Mouse (Mus musculus) thymus, postnatal 0 days (tissue): ENCODE results near the gene Stat2. TPM values are rescaled to one million over a fixed set of nuclear protein-coding genes. Genes with fewer than 3 reads are reported as not detected.
A peak's percentile ranks its signal among the peaks of the same experiment; 100 is the strongest.

Experiments
- DNase-seq: peaks from one replicate; pipeline ENCODE4 v3.0.0-alpha.2; 2015; ENCODE audit warnings: low spot score
- polyA plus RNA-seq: library from polyadenylated mRNA; unstranded; fragments of >200 nt; fragmentation: Nextera tagmentation; extraction: Ambion mirVana; gene quantifications from 2 replicates; pipeline ENCODE4 v1.2.1, GENCODE M21; 2015

Stat2 gene
- polyA plus RNA-seq, result 22.6 and 25.1 TPM in 2 replicates

DNA sequence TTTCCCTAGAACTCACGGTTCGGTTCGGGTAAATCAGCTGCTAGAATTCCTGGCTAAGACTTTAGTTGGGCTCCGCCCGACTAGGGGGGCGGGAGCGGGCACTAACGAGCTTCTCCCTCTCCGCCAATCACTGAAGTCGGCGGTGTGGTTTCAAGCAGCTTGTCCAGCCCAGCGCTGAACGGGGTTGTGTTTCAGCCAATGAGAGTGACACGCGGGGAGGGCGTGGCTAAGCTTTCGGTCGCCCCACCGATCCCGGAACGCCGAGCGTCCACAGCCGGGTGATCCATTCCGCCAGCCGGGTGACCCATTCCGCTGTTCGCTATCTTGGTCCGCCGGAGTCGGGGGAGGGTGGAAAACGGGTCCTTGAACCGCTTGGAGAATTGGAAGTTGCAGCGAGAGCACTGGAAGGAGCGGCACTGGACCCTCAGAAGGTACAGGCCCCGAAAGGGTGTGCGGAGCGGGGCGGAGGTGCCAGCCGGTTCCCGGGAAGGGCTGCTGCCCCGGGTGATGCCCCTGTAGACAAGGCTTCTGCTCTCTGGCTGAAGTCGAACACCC is at the start of gene Stat2:
Gene Stat2 (plus strand): TSS at position 273 of the 555 bp plus-strand sequence.
- DNase-seq, result peak; percentile 97

DNA sequence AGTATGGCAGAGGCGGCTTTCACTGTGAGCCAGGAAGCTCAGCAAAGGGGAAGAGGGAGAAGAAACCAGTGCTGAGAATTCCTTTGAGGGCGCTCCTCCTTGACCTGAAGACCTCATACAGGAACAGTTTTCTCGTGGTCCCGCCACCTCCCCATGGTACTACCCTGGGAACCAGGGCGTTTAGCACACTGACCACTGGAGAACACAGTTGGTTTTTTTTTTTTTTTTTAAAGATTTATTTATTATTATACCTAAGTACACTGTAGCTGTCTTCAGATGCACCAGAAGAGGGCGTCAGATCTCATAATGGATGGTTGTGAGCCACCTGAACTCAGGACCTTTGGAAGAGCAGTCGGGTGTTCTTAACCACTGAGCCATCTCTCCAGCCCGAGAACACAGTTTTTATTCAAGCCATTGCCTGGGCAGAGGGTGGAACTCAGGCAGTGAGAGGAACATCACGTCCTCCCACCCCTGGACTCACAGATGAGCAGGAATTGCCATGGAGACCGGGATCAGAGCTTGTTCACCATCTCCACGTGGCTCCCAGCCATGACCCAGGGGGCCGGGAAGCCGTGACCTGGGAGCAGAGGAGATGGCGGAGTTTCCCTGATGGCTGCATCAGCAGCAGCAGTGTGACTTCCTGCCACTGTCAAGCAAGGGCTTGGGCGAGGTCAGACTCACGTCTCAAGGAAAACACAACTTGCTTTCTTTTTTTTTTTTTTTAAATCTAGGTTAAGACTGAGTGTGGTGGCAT is 48.6 kb upstream of the Stat2 start:
- DNase-seq, result no peak

DNA sequence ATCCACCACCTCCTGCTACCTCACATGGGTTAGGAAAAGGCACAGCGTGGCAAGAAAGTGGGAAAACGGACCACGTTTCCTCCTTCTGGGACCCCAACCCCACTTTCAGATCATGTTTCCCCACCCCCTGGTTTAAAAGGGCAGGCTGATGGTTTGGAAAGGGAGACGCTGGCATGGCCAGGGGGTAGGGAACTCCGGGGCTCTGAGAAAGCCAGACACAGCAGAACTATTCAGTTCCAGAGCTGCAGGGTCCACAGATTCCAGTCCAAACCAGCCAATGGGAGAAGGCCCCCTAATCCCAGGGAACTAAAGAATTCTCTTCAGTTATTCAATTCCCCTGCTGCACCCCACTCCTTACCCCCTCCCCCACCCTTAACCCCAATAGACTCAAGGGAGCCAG is 45.3 kb upstream of the Stat2 start:
- no peak for DNase-seq

DNA sequence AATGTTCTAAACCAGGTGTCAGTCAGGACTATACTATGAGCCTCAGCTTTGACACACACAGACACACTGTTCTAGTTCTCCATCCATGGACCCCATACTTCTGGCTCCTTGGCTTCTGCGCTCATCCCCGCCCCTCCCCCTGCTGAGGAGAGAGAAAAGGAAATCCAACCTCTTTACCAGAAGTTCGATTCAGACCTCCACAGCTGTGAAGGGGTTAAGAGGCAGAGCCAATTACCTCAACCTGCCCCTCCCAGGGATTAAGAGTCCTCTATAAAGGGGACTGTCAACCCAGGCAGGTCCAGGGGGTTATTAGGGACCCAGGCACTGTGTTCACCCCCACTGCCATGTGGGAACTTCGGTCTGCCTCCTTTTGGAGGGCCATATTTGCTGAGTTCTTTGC is 44.8 kb upstream of the Stat2 start, which contains the start of gene Mip:
Gene Mip (plus strand): TSS at position 301 of the 400 bp plus-strand sequence.
- DNase-seq, result no peak

DNA sequence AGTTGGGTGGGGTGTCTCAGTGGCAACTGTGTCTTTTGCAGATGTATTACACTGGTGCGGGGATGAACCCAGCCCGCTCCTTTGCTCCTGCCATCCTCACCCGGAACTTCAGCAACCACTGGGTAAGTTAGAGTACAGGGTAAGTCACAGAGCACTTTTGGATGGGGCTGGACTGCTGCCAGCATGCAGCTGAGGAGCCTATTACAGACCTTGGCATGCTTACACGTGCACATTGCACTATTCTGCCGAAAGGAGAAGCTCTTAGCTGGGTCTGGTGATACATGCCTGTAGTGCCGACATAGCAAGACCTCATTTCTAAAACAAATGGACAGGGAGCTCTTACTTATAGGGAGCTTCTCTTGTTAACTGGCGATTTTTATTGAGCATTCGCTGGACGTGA is 42.8 kb upstream of the Stat2 start:
- DNase-seq, result no peak

DNA sequence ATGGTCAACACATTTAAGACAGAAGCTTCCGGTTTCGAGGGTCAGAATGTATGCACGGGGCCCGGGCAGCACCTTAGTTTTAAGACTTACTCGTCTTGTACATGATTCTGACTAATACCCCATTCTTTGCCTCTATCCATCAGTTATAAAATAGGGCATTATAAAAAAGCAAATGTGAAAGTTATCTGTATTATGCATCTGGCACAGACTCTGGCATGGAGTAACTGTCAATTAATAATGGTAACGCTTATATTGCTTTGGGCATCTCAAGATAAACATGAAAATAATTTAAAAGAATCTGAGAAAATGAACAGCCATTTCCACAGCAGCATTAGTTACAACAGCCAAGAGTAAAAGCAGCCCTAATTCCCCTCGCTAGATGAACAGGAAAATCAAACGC is 42.4 kb upstream of the Stat2 start:
- no peak for DNase-seq

DNA sequence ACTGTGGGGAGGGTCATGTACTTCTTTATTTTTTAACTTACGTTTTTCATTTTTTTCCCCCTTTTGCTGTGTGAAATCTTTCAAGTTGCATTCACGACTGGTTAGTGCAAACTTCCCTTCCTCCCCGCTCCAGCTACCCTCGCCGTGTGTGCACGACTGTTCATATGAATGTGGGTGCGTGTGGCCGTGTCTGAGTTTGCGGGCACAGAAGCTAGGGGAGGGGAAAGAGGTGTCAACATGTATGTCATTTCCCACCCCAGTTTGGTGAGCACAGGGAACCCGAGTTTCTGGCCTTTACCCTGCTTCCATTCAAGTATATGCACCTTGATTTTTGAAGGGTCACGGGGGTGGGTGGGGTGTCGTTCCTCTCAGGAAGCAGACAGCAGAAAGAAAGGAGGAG is 39.8 kb upstream of the Stat2 start:
- peak; percentile 43 for DNase-seq

DNA sequence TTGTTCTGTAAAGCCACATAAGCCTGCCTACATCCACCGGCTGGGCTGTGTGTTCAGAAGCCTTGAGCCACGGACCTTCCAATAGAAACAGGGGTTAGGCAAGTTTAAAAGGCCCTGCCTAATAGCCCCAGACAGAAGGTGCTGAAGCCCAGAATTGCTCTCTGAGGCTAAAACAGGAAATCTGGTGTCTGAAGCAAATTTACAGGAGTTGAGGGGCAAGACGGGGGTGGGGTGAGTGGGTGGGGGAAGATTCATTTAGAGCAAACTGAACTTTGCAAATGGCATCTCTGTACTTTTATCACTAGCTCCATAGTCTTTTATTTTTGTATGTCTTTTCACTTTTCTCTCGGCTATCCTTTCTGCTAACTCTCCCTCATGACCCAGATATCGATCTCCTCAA is 39.2 kb upstream of the Stat2 start:
- peak; percentile 34 for DNase-seq

DNA sequence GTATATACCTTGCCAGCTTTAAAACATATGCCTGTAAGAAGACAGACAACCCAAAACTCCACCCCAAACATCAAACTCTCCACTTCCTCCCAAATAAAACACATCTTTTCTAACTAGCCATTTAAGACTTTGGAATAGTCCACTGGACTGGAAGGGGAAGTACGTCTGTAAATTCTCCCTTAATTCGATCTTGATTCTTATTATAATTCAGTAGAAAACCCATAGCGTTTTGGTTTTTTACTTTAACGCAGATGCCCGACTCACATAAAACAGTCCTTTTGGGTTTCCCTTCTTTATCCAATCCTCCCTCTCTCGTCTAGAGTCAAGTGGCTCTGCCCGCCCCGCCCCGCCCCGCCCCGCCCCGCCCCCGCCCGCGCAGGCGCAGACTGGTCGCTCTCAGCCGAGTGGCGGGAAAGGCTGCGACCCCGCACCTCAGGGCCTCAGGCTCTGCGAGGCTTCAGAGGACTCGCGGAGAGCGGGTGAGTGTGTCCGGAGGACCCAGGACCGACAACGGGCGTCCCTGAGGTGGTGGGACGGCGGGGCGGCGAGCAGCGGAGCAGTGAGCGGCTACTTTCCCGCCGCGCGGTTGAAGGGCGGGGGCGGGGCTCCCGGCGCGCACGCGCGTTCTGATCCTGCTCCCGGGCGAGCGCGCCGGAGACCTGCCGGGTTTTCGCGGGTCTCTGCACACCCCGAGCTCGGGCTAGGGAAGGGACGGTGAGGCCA is 38.5 kb upstream of the Stat2 start, which contains the start of gene Timeless:
Gene Timeless (plus strand): TSS at position 369 of the 723 bp plus-strand sequence.
- peak; percentile 89 for DNase-seq

DNA sequence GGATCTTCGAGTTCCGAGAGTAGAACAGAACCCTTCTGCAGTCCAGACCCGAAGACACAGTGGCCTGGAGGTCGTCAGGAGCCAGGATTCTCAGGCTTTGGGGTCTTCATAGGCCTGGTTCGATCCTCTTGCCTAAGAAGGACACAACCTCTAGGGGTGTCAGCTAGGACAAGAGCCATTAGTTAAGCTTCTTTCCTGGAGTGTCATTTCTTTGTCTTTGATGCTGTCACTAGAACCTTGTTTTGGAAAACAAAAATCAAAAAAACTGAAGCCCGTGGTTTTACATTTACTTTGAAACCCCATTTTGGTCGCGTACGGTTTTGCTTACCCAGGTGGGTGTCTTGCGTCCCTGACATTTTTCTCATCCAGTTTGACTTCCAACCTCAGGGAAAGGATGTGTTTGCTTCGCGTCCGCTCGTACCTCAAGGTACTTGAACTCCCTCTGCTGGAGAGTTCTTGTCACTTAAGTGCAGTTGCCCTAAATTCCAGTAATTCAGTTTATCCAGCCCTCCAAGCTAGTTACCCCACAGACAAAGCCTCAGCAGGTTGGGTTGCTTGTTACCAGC is 37.9 kb upstream of the Stat2 start:
- peak; percentile 84 for DNase-seq

DNA sequence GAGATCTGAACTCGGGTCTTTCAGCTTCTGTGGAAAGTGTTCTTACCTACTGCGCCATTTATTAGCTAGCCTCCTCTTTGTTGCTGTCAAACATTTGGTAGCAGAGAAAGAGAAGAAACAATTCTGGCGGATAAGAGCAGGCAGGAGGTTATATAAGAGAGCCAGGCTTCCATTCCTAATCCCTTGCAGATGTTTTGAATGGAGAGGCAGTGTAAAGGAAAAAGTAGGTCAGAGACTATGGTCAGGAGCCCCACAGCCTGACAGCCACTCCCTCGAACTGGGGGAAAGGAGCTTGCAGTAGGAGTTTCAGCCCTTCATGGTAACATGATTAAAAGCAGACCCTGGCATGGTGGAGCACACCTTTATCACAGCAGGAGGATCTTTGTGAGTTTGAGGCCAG is 34.0 kb upstream of the Stat2 start:
- no peak for DNase-seq

DNA sequence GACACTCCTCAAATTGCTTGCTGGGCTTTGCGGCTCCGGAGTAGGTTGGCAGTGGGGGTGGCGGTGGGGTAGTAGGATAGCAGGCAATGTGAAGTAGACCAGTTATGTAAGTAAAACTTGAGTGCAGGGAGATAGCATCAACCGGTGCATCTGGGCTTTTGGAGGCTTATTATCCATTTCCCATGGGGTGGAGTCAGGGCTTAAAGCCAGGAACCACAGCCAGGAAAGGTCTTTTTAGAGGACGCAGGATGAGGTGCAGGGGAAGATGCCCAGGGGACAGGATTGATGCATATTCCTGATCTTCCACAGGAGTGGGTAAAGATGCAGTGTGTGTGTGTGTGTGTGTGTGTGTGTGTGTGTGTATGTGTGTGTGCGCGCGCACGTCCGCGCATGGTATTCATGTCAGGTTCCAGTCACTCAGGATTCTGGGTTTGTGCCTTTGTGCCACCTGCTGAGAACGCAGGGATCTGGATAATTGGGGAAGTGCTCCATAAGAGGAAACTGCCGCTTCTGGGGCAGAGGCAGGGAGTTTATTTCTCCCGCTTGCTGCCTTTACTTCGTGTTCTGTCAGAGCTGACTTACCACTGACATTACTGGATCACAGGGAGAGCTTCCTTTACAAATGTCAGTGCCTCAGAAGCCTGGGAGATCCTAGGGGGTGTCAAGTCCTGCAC is 32.4 kb upstream of the Stat2 start:
- no peak for DNase-seq

DNA sequence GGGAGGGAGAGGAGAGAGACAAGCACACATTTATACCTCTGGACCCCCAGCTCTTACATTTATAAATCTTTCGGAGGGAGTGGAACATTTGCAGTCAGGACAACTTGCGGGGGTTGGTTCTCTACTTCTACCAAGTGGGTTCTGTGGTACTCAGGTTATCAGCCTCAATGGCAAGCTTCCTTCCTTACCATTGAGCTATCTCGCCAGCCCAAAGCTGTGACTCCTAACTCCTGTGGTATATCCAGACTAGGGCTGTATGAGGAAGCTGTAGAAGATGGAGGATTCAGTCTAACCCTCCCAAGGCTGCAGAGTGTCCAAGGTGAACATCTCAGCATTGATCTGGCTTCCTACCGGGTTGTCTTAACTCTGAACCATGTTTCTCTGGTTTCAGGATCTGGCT is 31.2 kb upstream of the Stat2 start:
- DNase-seq, result no peak

DNA sequence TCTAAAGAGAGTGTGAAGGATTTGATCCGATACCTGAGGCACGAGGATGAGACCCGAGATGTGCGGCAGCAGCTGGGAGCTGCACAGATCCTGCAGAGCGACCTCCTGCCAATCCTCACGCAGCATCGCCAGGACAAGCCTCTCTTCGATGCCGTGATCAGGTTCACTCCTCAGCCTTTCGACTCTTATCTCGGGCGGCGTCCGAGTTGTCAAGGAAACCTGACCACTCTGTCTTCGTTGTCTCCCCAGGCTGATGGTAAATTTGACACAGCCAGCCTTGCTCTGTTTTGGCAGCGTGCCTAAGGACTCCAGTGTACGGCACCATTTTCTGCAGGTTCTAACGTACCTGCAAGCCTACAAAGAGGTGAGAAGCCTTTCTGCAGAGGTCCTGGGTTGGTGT is 30.2 kb upstream of the Stat2 start:
- no peak for DNase-seq

DNA sequence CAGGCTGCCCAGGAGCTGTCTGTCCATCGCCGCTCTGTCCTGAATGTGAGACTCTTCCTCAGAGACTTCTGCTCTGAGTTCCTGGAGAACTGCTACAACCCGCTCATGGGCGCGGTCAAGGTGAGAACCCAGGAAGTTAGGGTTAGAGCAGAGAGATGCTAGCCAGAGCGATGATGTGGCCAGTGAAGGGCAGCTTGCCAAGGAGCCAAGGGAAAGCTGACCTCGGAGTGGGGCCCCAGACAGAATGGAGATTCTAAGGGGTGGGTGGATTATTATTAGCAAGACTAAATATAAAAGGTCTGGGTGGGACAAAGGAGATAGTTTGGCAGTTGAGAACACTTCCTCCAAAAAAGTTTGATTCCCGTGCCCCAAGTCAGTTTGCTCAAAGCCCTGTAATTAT is 27.1 kb upstream of the Stat2 start:
- no peak for DNase-seq

DNA sequence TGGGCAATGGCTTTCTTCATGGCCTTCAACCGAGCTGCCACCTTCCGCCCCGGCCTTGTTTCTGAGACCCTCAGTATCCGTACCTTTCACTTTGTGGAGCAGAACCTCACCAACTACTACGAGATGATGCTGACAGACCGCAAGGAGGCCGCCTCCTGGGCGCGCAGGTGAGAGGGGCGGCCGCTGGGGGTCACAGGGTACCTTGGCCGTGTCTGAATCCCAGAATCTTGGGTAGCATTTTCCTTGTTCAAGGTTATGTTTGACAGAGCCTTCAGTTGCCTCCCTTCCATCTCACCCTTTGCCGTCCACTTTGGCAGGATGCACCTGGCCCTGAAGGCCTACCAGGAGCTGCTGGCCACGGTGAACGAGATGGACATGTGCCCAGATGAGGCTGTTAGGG is 26.2 kb upstream of the Stat2 start:
- no peak for DNase-seq

DNA sequence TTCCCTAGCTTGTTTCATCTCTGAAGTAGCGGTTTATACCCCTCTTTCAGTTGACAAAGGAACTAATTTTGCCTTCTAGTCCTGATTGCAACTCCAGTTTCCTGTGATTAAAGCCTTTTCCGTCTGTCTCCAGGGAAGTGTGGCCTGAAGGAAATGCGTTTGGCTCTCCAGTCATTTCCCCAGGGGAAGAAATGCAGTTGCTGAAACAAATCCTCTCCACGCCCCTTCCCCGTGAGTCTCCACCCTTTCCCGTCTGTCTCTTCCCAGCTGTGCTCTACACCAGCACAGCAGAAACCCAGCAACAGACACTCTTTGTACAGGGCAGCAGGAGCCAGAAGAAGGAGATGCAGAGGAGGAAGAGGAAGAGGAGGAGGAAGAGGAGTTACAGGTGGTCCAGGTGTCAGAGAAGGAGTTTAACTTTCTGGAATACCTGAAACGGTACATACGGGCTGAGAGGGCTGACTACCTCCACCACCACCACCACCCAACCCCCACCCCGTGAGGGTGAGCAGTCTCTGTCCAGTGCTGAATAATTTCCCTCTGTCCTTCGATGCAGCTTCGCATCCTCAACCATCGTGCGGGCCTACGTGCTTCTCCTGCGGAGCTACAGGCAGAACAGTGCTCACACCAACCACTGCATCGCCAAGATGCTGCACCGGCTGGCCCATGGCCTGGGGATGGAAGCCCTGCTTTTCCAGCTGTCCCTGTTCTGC is 23.2 kb upstream of the Stat2 start:
- no peak for DNase-seq

DNA sequence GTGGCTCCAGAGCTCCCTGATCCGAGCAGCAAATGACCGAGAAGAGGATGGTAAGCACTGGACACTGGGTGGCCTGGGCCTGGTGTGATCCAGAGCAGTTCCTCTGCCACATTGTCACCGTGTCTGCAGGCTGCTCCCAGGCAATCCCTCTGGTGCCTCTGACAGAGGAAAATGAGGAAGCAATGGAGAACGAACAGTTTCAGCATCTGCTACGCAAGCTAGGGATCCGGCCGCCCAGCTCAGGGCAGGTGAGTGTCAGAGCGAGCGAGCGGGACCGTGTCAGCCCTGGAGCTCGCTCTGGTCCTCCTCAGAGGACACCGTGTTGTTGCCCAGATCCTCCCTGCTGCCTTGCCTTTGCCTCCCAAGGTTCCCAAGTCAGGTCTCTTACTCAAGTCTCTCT is 19.8 kb upstream of the Stat2 start:
- DNase-seq, result no peak

DNA sequence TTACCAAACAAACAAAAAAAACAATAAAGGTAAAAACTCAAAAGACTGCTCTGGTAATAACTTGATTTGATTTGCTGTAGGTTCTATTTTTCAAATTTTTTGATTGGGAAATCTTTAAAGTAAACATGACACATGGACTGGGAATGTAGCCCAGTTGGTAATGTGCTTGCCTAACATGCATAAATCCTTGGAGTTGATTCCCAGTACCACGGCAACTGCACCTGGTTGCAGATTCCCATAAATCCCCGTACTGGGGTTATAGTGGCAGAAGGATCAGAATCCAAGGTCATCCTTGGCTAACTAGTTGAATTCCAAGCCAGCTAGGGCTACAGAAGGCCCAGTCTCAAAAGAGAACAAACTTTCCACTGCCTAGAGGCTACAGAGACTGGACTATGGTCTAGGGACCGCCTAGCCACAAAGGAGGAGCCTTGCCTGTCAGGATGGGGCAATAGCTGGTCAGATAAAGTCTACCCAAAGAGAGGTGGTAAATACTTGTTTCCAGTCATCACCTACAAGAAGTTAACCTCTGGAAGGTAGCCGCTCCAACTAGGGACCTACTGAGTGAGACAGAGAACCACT is 16.6 kb upstream of the Stat2 start, which contains the start of gene Apon:
Gene Apon (plus strand): TSS at position 420 of the 579 bp plus-strand sequence.
- DNase-seq, result no peak

DNA sequence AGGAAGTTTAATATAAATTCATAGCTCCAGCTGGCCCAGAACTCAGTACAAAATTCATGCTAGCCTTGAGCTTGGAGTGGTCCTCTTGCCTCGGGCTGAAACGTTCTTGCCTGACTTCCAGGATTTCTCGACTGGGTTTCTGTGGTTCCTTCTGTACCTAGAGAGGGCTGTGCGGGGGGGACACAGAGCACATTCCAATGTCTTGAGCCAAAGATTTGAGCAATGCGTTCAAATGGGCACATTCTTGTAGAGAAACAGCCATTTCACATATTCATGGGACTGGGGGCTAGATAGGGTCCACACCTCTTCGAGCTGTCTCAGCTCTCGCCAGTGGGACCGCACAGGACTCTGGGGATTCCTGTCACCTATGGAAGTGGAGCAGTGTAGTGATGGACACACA is 14.4 kb upstream of the Stat2 start:
- no peak for DNase-seq
